Mouse (Mus musculus): Measurements from ENCODE around the gene Apobec3.

Gene Apobec3

DNA sequence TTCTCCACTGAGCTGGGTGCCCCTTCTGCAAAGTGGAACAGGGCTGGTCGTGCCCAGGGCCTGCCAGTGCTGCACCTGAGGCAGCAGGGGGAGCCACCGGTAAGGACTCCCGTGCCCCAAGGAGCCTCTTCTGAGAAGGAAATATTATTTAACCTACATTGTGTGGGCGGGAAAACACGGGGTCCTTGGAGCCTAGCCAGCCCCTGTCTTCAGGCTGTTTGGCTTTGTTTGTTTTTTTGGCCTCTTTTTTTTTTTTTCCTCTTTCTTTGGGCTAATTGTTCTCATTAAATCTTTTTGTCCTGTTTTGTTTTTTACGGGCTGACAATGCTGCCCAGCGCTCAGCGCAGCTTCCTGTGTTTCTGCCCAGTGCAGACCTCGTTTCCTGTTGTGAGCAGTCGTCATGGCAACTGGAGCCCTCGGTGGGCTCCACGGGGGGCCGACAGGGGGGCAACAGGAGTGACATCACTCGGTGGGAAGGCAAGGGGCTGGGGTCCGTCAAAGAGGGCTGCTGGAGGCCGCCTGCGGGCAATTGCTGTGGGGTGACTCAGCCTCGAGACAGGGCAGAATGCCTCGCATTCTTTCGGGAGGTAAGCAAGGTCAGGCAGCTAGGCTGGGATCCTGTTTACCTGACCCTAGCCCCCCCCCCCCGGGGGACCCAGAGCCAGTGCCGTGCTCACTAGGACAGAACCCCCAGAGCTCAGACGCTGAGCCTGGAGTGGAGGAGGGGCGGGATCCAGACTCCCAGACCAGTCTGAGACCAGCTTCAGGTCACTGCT is 59.0 kb downstream of the Apobec3 start:
- peak; percentile 67 for DNase-seq (ENCODE audit: low read depth, low spot score)

GRCm38 (mm10) chr15:79951226-79951625 is 59.8 kb downstream of the Apobec3 start:
- DNase-seq (ENCODE audit: low read depth, low spot score): no peak

GRCm38 (mm10) chr15:79951730-79952503 is 60.5 kb downstream of the Apobec3 start:
- peak; percentile 60 for DNase-seq (ENCODE audit: low read depth, low spot score)

DNA sequence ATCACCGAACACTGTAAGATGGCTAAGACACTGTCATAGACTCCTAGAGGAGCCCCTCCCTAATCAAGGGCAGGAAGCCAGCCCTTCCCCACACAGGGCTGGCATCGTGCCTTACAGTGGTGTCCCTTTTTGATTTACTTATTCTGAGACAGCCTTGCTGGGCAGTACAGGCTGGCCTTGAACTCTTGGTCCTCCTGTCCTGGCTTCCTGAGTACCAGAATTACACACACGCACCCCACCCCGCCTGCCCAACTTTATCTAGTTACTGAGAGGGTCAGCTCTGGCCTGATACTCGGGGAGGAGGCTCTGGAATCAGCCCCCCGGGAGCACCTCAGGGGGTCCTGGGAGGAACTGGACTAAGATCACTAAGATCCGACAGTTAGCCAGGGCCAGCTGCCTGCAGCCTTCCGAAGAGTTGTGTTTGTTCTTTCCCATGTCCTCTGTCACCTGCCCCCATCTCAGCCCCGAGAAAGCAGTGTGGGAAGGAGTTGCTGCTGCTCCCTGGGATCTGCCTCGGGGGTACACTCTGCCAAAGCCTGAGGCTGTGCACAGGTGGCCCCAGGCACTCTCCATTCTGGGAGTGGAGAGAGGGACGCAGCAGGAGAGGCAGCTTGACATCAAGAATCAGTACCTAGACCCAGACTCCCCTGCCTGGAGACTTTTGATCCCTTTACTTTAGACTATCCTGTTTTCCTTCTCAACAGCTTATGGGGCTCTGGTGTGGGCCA is 61.2 kb downstream of the Apobec3 start:
- peak; percentile 56 for DNase-seq (ENCODE audit: low read depth, low spot score)

- no peak for DNase-seq (ENCODE audit: low read depth, low spot score)
Observed at GRCm38 (mm10) chr15:79953470-79953869, 62.0 kb downstream of the Apobec3 start.

DNA sequence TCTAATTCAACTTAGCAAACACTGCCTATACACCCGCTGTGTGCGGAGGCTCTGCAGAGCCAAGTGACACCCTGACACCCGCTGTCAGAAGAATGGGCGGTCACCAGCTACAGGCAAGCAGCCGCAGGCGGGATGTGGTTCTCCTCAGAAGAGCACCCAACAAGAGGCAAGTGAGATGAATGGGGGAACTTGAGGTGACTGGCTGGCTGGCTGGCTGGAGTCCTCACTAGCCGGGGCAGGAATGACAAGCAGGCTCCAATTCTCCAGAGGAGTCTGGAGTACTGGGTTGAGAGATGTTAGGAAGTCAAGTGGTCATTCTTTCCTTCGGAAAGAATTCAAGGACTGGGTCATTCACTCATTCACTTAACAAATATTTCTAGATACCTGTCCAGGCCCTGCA is 65.1 kb downstream of the Apobec3 start:
- no peak for DNase-seq (ENCODE audit: low read depth, low spot score)

DNA sequence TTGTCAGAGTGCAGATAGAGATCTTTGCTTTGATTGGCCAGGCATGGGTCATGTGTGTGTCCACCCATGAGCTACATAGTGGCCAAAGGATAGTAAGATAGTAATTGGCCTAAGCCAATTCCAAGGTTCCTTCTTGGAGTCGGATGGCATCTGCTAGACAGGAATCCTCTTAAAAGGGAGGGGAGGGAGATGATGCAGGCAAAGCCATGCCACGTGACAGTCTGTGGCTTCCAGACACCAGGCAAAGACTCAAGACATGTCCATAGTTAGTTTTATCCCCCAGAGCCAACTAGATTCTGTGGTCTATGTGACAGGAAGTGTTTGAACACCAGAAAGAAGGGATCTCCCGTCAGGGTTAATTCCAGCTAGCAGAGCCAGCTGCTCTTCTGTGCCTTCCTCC is 67.0 kb downstream of the Apobec3 start:
- DNase-seq (ENCODE audit: low read depth, low spot score): no peak

DNA sequence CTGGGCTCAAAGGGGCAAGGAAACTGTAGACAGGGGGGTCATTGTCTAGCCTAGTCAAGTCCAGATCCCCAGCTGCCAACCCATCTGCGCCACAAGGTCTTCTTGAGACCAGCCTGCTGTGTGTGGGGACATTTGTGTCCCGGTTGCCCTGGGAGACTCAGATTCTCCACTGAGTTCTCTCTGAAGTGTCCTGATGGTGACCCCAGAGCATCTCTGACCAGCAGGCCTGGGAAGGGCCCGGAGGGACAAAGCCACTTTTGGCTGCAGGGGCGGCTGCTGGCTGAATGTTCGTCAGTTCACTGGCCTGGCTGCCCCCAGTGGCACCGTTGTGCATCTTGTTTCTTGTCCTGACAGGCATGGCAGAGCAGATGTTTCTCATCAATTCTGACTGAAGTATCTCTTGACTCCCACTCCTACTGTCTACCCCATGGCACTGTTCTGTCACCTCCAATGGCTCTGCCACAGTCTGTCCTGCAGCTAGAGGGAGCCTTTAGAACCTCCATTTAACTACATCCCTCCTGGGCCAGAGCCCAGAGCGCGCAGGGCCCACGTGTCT is 70.0 kb downstream of the Apobec3 start:
- DNase-seq (ENCODE audit: low read depth, low spot score): no peak

DNA sequence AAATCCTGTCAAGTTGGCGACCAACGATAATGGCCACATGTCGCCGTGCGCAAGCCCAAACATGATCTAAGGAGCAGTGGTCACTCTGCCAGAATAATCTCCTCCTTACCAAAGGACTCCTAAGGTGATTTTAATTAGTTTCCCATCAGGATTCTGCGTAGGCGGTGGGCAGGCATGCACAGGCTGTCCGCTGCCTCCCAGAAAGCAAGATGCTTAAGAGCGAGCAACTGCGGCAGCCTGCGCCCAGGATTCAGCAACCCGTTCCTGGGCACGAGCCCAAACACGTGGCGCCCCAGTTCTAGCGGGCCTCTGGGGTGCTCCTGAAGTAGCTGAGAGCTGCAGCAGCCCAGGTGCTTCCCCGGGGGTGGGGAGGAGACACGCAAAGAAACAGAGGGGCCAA is 71.2 kb downstream of the Apobec3 start:
- no peak for DNase-seq (ENCODE audit: low read depth, low spot score)

DNA sequence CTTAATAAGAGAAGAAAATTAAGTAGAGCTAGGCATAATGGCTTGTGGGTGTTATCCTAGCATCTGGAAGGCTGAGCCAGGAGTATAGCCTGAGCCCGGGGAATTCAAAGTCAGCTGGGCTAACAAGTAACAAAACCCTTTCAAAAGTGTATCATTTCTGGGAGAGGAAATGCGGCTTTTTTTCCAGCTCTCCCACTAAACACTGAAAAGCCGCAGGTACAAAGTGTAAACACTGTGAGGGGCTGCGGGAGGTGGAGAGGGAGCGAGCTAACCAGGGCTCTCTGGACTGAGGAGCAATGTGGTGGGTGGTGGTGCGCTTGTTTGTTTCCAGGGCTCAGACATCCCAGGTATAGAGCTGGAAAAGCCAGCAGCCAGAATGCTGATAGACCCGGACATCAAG is 72.9 kb downstream of the Apobec3 start:
- no peak for DNase-seq (ENCODE audit: low read depth, low spot score)

All from 3T3-L1 (cell line).